Mouse (Mus musculus) forebrain, postnatal 0 days (tissue): ENCODE measurements around the gene Pde4d. TPM values are rescaled to one million over a fixed set of nuclear protein-coding genes. Genes with fewer than 3 reads are reported as not detected.
A peak's percentile ranks its signal among the peaks of the same experiment; 100 is the strongest.

Experiments used
- ATAC-seq: fragments of 200-750 bp; cut with Nextera tagmentation; 2 replicates; pipeline ENCODE4 v1.8.0; 2017; ENCODE audit warnings: mild to moderate bottlenecking, moderate library complexity
- DNase-seq: peaks from one replicate; pipeline ENCODE4 v3.0.0-alpha.2; 2015
- H3K27ac ChIP-seq: fragments of 300-500 bp; sonication (generic); 2 replicates; pipeline ENCODE4 v1.5.1; 2014; ENCODE audit warnings: low read depth, mild to moderate bottlenecking, antibody characterized with exemption, low read length, moderate library complexity, mixed read lengths
- H3K27me3 ChIP-seq: fragments of 300-500 bp; sonication (generic); 2 replicates; pipeline ENCODE4 v1.6.1; 2014; ENCODE audit warnings: mild to moderate bottlenecking, low read length, mixed read lengths; ENCODE audit not compliant: insufficient read depth
- H3K36me3 ChIP-seq: fragments of 300-500 bp; sonication (generic); 2 replicates; pipeline ENCODE4 v1.6.1; 2014; ENCODE audit warnings: mild to moderate bottlenecking, moderate library complexity; ENCODE audit not compliant: insufficient read depth
- H3K4me1 ChIP-seq: fragments of 300-500 bp; sonication (generic); 2 replicates; pipeline ENCODE4 v1.6.1; 2014; ENCODE audit warnings: antibody characterized with exemption; ENCODE audit not compliant: insufficient read depth
- H3K4me2 ChIP-seq: fragments of 300-500 bp; sonication (generic); 2 replicates; pipeline ENCODE4 v1.6.1; 2014; ENCODE audit warnings: low read depth, mild to moderate bottlenecking, moderate library complexity
- H3K4me3 ChIP-seq: fragments of 300-500 bp; sonication (generic); 2 replicates; pipeline ENCODE4 v1.5.1; 2014; ENCODE audit warnings: low read depth, low read length, mixed read lengths
- H3K9ac ChIP-seq: fragments of 300-500 bp; sonication (generic); 2 replicates; pipeline ENCODE4 v1.6.1; 2014; ENCODE audit warnings: mild to moderate bottlenecking
- H3K9me3 ChIP-seq: fragments of 300-500 bp; sonication (generic); 2 replicates; pipeline ENCODE4 v1.6.1; 2016; ENCODE audit warnings: low read length
- CTCF ChIP-seq: sonication (generic); IDR thresholded peaks from 2 replicates; pipeline ENCODE4 v1.5.1; 2016; ENCODE audit warnings: antibody characterized with exemption, control low read depth, low read depth
- WGBS: fragments of 180-500 bp; shearing (Covaris S2); extraction: QIAGEN DNeasy Blood & Tissue Kit; methylation state at CpG from one replicate; pipeline ENCODE4 v1.1.7; 2014; 5-methylcytosine and 5-hydroxymethylcytosine counted together
- polyA plus RNA-seq: library from polyadenylated mRNA; unstranded; fragments of >200 nt; fragmentation: Nextera tagmentation; extraction: Ambion mirVana; gene quantifications from 2 replicates; pipeline ENCODE4 v1.2.1, GENCODE M21; 2015
- total RNA-seq: library from RNA; depleted of rRNA; stranded (reverse); fragments of >200 nt; gene quantifications from 2 replicates; pipeline ENCODE4 v1.2.3, GENCODE M21; 2014

Gene Pde4d
- total and polyA plus RNA-seq, 2 experiments from 2014 or later: 13.2 to 78.8 TPM

GRCm38 (mm10) chr13:109354017-109354416 lies 904.3 kb downstream of the Pde4d start:
- no peak overlapping the region for H3K9ac ChIP-seq
- H3K27me3 ChIP-seq: no peaks in the 10 kb centered on the region
- no peaks in the 10 kb centered on the region for H3K4me1 ChIP-seq
- no peak overlapping the region for H3K4me2 ChIP-seq
- ATAC-seq (no peak), DNase-seq (no peak)
- H3K4me3 ChIP-seq: no peak overlapping the region
- no peaks in the 10 kb centered on the region for H3K9me3 ChIP-seq
- WGBS: 60% methylated on average over 7 of the region's 7 CpGs
- H3K36me3 ChIP-seq: no peaks in the 10 kb centered on the region
- no peak for TF ChIP-seq CTCF
- no peak overlapping the region for H3K27ac ChIP-seq

GRCm38 (mm10) chr13:109356252-109356651 lies 906.5 kb downstream of the Pde4d start:
- DNase-seq (no peak), ATAC-seq (no peak)
- TF ChIP-seq CTCF: peak; percentile 59
- Histone ChIP-seq H3K36me3 (no peaks in the 10 kb centered on the region), H3K4me1 (no peaks in the 10 kb centered on the region), H3K27ac (no peak overlapping the region), H3K9ac (no peak overlapping the region), H3K27me3 (no peaks in the 10 kb centered on the region), H3K4me3 (no peak overlapping the region), H3K4me2 (no peak overlapping the region), H3K9me3 (no peaks in the 10 kb centered on the region)
- WGBS: 89% methylated on average over 7 of the region's 7 CpGs

GRCm38 (mm10) chr13:109359994-109360393 lies 910.2 kb downstream of the Pde4d start:
- Histone ChIP-seq H3K4me2 (no peak overlapping the region), H3K4me3 (no peak overlapping the region), H3K36me3 (no peaks in the 10 kb centered on the region), H3K9me3 (no peaks in the 10 kb centered on the region), H3K27me3 (no peaks in the 10 kb centered on the region), H3K27ac (no peak overlapping the region), H3K9ac (no peak overlapping the region), H3K4me1 (no peaks in the 10 kb centered on the region)
- DNase-seq (no peak), ATAC-seq (no peak)
- no peak for TF ChIP-seq CTCF
- 89% methylated on average over 2 of the region's 2 CpGs for WGBS

- no peaks in the 10 kb centered on the region for H3K36me3 ChIP-seq
- no peaks in the 10 kb centered on the region for H3K4me1 ChIP-seq
- DNase-seq (peak; percentile 24), ATAC-seq (no peak)
- no peaks in the 10 kb centered on the region for H3K27me3 ChIP-seq
- no peak overlapping the region for H3K9ac ChIP-seq
- no peaks in the 10 kb centered on the region for H3K9me3 ChIP-seq
- no peak for TF ChIP-seq CTCF
- H3K4me2 ChIP-seq: no peak overlapping the region
- WGBS: 56% methylated on average over 6 of the region's 6 CpGs
- no peak overlapping the region for H3K27ac ChIP-seq
- H3K4me3 ChIP-seq: no peak overlapping the region
Measured at GRCm38 (mm10) chr13:109362340-109362739, 912.6 kb downstream of the Pde4d start.

- no peak for TF ChIP-seq CTCF
- DNase-seq (no peak), ATAC-seq (no peak)
- no peak overlapping the region for H3K9ac ChIP-seq
- no peaks in the 10 kb centered on the region for H3K27me3 ChIP-seq
- WGBS: 67% methylated on average over 5 of the region's 5 CpGs
- H3K27ac ChIP-seq: no peak overlapping the region
- no peaks in the 10 kb centered on the region for H3K36me3 ChIP-seq
- H3K4me1 ChIP-seq: no peaks in the 10 kb centered on the region
- no peaks in the 10 kb centered on the region for H3K9me3 ChIP-seq
- no peak overlapping the region for H3K4me3 ChIP-seq
- no peak overlapping the region for H3K4me2 ChIP-seq
Measured at GRCm38 (mm10) chr13:109374465-109374864, 924.7 kb downstream of the Pde4d start.

GRCm38 (mm10) chr13:109376681-109377080 lies 926.9 kb downstream of the Pde4d start:
- TF ChIP-seq CTCF: no peak
- H3K9ac ChIP-seq: no peak overlapping the region
- DNase-seq (no peak), ATAC-seq (no peak)
- H3K36me3 ChIP-seq: no peaks in the 10 kb centered on the region
- no peak overlapping the region for H3K4me2 ChIP-seq
- 38% methylated on average over 1 of the region's 1 CpGs for WGBS
- H3K4me1 ChIP-seq: no peaks in the 10 kb centered on the region
- H3K27ac ChIP-seq: no peak overlapping the region
- no peaks in the 10 kb centered on the region for H3K27me3 ChIP-seq
- H3K4me3 ChIP-seq: no peak overlapping the region
- no peaks in the 10 kb centered on the region for H3K9me3 ChIP-seq

- TF ChIP-seq CTCF: no peak
- ATAC-seq (no peak), DNase-seq (no peak)
- no peak overlapping the region for H3K27ac ChIP-seq
- no peaks in the 10 kb centered on the region for H3K9me3 ChIP-seq
- 95% methylated on average over 2 of the region's 2 CpGs for WGBS
- no peaks in the 10 kb centered on the region for H3K27me3 ChIP-seq
- H3K4me2 ChIP-seq: no peak overlapping the region
- no peak overlapping the region for H3K4me3 ChIP-seq
- H3K9ac ChIP-seq: no peak overlapping the region
- H3K36me3 ChIP-seq: no peaks in the 10 kb centered on the region
- no peaks in the 10 kb centered on the region for H3K4me1 ChIP-seq
Measured at GRCm38 (mm10) chr13:109380149-109380548, 930.4 kb downstream of the Pde4d start.
